Mouse (Mus musculus): ENCODE data around the gene Ang.

- TF ChIP-seq CTCF (IDR thresholded peaks at IDR 0.05; ENCODE audit: insufficient read depth, low read length) (no peak), POLR2A (IDR thresholded peaks at IDR 0.05; ENCODE audit: borderline replicate concordance, extremely low read depth, low read depth, low read length) (no peak)
Observed at GRCm38 (mm10) chr14:51144451-51144850, 53.5 kb downstream of the Ang start.
